Mouse (Mus musculus): ENCODE measurements around the gene Skint6.
"Not testable (repeated sequence)": the region's sequence is repeated elsewhere in the genome, so short reads cannot be mapped to it uniquely, and the experiment has no call there.

The Skint6 gene

DNA sequence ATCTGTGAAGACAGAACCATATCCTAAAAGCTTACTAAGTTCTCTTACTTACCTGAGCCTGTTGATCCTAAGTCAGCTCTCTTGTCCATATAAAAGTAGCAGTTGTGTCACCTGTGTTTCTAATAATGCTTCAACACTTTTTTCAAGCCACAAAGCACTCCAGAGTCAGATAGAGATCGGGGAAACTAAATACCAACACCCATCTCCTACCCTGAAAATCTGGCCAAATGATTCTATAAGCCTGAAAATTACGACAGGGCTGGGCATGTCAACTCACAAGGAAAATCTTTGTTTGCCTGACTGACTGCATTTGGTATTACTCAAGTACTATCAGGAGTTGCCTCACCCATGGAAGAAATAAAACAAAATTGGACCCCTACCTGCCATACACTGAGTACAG is at the start of gene Skint6:
TSS of gene Skint6 (minus strand) at position 101 of the 400 bp plus-strand sequence.
- CTCF ChIA-PET = interaction anchor here (0.6 kb wide), 1 partner anchor 1555 kb away, joined by 4 read pairs; no protein-coding TSS in a partner anchor

GRCm38 (mm10) chr4:113320911-113321310 is 34.1 kb upstream of the Skint6 start:
- CTCF ChIA-PET = no interaction called here

DNA sequence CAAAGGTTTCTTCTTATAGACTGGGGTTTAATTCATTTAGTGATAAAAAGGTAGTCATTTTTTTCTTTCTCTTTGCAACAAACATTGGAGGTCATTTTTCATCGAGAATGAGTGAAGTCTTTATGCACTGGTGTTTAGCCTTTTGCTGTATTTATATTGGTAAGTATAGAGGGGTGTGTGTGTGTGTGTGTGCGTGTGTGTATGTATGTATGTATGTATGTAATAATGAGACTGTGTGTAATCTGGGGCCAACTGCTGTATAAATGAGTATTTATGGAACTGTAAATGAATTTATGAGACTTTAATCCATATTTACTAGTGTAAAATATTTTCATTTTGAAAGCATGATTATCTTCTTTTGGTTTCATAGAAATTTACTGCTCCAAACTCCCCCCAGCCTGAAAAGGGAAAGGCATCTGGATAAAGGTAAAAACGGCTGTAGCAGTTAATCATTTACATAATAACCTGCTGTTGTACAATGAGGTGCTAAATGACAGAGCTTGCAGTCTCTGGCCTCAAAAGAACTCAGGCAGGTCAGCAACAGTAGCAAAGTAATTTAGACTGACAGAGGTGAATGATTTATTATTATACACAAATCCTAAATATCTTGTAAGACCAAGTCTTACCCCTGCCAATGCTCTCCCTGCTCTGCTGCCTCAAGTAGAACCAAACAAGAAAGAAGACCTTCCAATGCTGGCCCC is 15.2 kb upstream of the Skint6 start:
- CTCF ChIA-PET = no interaction called here

DNA sequence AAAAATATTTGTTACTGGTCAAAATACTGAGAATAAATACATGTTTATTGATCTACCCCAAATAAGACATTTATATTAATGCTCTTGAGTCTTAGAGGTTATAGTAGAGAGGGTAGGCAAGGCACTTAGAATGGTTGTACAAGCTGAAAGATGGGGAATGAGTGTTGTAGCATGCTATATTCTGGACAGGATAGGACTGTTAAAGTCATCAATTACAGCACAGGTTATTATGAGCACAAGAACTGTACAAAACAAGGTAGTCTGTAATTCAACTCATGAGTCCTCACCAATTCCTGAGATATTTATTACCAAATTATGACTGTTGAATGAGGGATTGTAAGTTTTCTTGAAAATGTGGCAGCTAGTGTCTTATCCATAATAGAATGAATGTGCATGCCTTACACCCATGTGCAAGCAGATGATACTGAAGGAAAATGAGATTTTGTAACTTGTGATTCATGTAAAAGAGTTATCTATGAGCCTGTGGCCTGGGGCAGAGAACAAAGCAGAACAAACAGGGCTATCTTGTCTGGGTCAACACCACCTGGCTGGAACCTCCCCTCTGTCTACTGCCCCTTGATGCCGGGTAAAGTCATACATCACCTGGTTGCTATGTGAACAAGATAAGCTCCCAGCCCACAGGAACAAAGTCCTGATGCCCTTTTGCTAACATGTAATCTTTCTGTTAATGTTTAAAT is 23.3 kb downstream of the Skint6 start:
- CTCF ChIA-PET = no interaction called here

DNA sequence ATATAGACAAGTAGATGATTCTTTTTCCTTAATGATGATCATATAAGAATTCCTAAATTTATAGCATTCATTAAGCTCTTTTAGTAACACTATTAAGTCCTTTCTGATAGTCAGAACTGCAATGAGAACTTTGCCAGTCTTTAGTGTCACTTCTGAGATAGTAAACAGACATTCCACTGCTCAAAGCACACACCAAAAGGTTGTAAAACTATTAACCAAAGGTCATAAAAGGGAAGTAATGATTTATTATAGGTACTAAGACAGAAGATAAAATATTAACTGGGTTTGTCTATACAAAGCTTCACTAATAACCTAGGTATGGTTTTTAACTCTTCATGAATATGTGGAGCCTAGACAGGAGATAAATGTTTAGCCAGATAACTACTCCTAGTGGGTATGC is 41.0 kb downstream of the Skint6 start:
- CTCF ChIA-PET = no interaction called here

GRCm38 (mm10) chr4:113067621-113068020 is 219.2 kb downstream of the Skint6 start:
- CTCF ChIA-PET = no interaction called here

- CTCF ChIA-PET = not testable (repeated sequence)
Observed at GRCm38 (mm10) chr4:112979160-112979559, 307.6 kb downstream of the Skint6 start.

GRCm38 (mm10) chr4:112790646-112791045 is 496.1 kb downstream of the Skint6 start:
- CTCF ChIA-PET = no interaction called here

- CTCF ChIA-PET = no interaction called here
Observed at GRCm38 (mm10) chr4:112774766-112775165, 512.0 kb downstream of the Skint6 start, which contains the start of gene Skint10. Skint10 (minus strand) TSS chr4:112774866.

Data from spleen, embryonic (tissue).